Mouse (Mus musculus) midbrain, postnatal 0 days (tissue): ENCODE data around the gene Galnt14. TPM values are rescaled to one million over a fixed set of nuclear protein-coding genes. Genes with fewer than 3 reads are reported as not detected.

Experiments
- ATAC-seq: fragments of 200-750 bp; cut with Nextera tagmentation; 2 replicates; pipeline ENCODE4 v1.8.0; 2017; ENCODE audit warnings: moderate number of reproducible peaks, mild to moderate bottlenecking, moderate TSS enrichment, moderate library complexity; ENCODE audit not compliant: low FRiP score
- DNase-seq: peaks from one replicate; pipeline ENCODE4 v3.0.0-alpha.2; 2015; ENCODE audit warnings: low spot score
- H3K27ac ChIP-seq: fragments of 300-500 bp; sonication (generic); 2 replicates; pipeline ENCODE4 v1.5.1; 2014; ENCODE audit warnings: low read depth, mild to moderate bottlenecking, low read length, mixed read lengths
- H3K27me3 ChIP-seq: fragments of 300-500 bp; sonication (generic); 2 replicates; pipeline ENCODE4 v1.6.1; 2014; ENCODE audit warnings: low read length, control low read depth, mixed read lengths; ENCODE audit not compliant: insufficient read depth
- H3K36me3 ChIP-seq: fragments of 300-500 bp; sonication (generic); 2 replicates; pipeline ENCODE4 v1.6.1; 2014; ENCODE audit warnings: low read length, control low read depth, mixed read lengths; ENCODE audit not compliant: insufficient read depth
- H3K4me1 ChIP-seq: fragments of 300-500 bp; sonication (generic); 2 replicates; pipeline ENCODE4 v1.6.1; 2014; ENCODE audit warnings: mild to moderate bottlenecking, control low read depth, antibody characterized with exemption, low read length, mixed read lengths; ENCODE audit not compliant: insufficient read depth
- H3K4me2 ChIP-seq: fragments of 300-500 bp; sonication (generic); 2 replicates; pipeline ENCODE4 v1.6.1; 2014; ENCODE audit warnings: low read depth, mild to moderate bottlenecking, low read length, mixed read lengths; ENCODE audit not compliant: poor library complexity, severe bottlenecking
- H3K4me3 ChIP-seq: fragments of 300-500 bp; sonication (generic); 2 replicates; pipeline ENCODE4 v1.5.1; 2014; ENCODE audit warnings: low read depth, mild to moderate bottlenecking, low read length, moderate library complexity
- H3K9ac ChIP-seq: fragments of 300-500 bp; sonication (generic); replicated peaks from 2 replicates; pipeline ENCODE4 v1.6.1; 2014; ENCODE audit warnings: mild to moderate bottlenecking, low read length, moderate library complexity, mixed read lengths; ENCODE audit not compliant: poor library complexity, severe bottlenecking
- H3K9me3 ChIP-seq: fragments of 300-500 bp; sonication (generic); 2 replicates; pipeline ENCODE4 v1.6.1; 2016; ENCODE audit warnings: low read length, control low read depth
- CTCF ChIP-seq: IDR thresholded peaks from 2 replicates; pipeline ENCODE4 v1.5.1; 2016; ENCODE audit warnings: antibody characterized with exemption, mild to moderate bottlenecking
- WGBS: fragments of 180-500 bp; shearing (Covaris S2); extraction: QIAGEN DNeasy Blood & Tissue Kit; methylation state at CpG from one replicate; pipeline ENCODE4 v1.1.7; 2014; 5-methylcytosine and 5-hydroxymethylcytosine counted together
- polyA plus RNA-seq: library from polyadenylated mRNA; unstranded; fragments of >200 nt; fragmentation: Nextera tagmentation; extraction: Ambion mirVana; gene quantifications from 2 replicates; pipeline ENCODE4 v1.2.1, GENCODE M21; 2015
- total RNA-seq: library from RNA; depleted of rRNA; stranded (reverse); fragments of >200 nt; gene quantifications from 2 replicates; pipeline ENCODE4 v1.2.3, GENCODE M21; 2014

Galnt14 gene
- total and polyA plus RNA-seq, 2 experiments from 2014 or later, result 18.9 to 22.0 TPM

GRCm38 (mm10) chr17:73602552-73603478 lies 107.4 kb downstream of the Galnt14 start:
- no peak overlapping the region for H3K4me3 ChIP-seq
- ATAC-seq (no peak), DNase-seq (peak; percentile 45)
- WGBS, result 68% methylated on average over 5 of the region's 5 CpGs
- no peak overlapping the region for H3K4me2 ChIP-seq
- H3K36me3 ChIP-seq, result no peaks in the 10 kb centered on the region
- H3K9ac ChIP-seq, result no peak overlapping the region
- no peaks in the 10 kb centered on the region for H3K27me3 ChIP-seq
- H3K27ac ChIP-seq, result no peak overlapping the region
- no peak for TF ChIP-seq CTCF
- H3K4me1 ChIP-seq, result no peaks in the 10 kb centered on the region
- no peaks in the 10 kb centered on the region for H3K9me3 ChIP-seq

GRCm38 (mm10) chr17:73599923-73600322 lies 110.3 kb downstream of the Galnt14 start:
- Histone ChIP-seq H3K9me3 (no peaks in the 10 kb centered on the region), H3K27ac (no peak overlapping the region), H3K4me1 (no peaks in the 10 kb centered on the region), H3K36me3 (no peaks in the 10 kb centered on the region), H3K27me3 (no peaks in the 10 kb centered on the region), H3K4me3 (no peak overlapping the region), H3K4me2 (no peak overlapping the region), H3K9ac (no peak overlapping the region)
- ATAC-seq, result no peak
- 55% methylated on average over 6 of the region's 6 CpGs for WGBS
- TF ChIP-seq CTCF, result no peak
- peak; percentile 74 for DNase-seq

GRCm38 (mm10) chr17:73592081-73592480 lies 118.2 kb downstream of the Galnt14 start:
- ATAC-seq (no peak), DNase-seq (no peak)
- Histone ChIP-seq H3K4me1 (peaks cover 1% of the 10 kb centered on the region; the same call in 1 of the 2 replicates), H3K9ac (no peak overlapping the region), H3K27ac (no peak overlapping the region), H3K9me3 (no peaks in the 10 kb centered on the region), H3K4me3 (no peak overlapping the region), H3K36me3 (no peaks in the 10 kb centered on the region), H3K4me2 (no peak overlapping the region), H3K27me3 (no peaks in the 10 kb centered on the region)
- no peak for TF ChIP-seq CTCF
- 83% methylated on average over 2 of the region's 2 CpGs for WGBS

GRCm38 (mm10) chr17:73587573-73587972 lies 122.7 kb downstream of the Galnt14 start:
- Histone ChIP-seq H3K4me1 (peaks cover 6% of the 10 kb centered on the region; the same call in 1 of the 2 replicates), H3K36me3 (no peaks in the 10 kb centered on the region), H3K27me3 (no peaks in the 10 kb centered on the region), H3K4me2 (no peak overlapping the region), H3K27ac (no peak overlapping the region), H3K4me3 (no peak overlapping the region), H3K9me3 (no peaks in the 10 kb centered on the region), H3K9ac (no peak overlapping the region)
- WGBS, result 81% methylated on average over 6 of the region's 6 CpGs
- TF ChIP-seq CTCF, result no peak
- ATAC-seq, result no peak
- no peak for DNase-seq

- Histone ChIP-seq H3K36me3 (no peaks in the 10 kb centered on the region), H3K4me3 (no peak overlapping the region), H3K4me1 (no peaks in the 10 kb centered on the region), H3K9me3 (no peaks in the 10 kb centered on the region), H3K4me2 (no peak overlapping the region), H3K27me3 (no peaks in the 10 kb centered on the region), H3K9ac (no peak overlapping the region), H3K27ac (no peak overlapping the region)
- DNase-seq, result no peak
- ATAC-seq, result no peak
- TF ChIP-seq CTCF, result no peak
- WGBS, result 83% methylated on average over 1 of the region's 1 CpGs
Measured at GRCm38 (mm10) chr17:73574186-73574585, 136.1 kb downstream of the Galnt14 start.

- Histone ChIP-seq H3K4me3 (no peak overlapping the region), H3K9ac (no peak overlapping the region), H3K27me3 (no peaks in the 10 kb centered on the region), H3K9me3 (no peaks in the 10 kb centered on the region), H3K27ac (no peak overlapping the region), H3K36me3 (no peaks in the 10 kb centered on the region), H3K4me2 (no peak overlapping the region), H3K4me1 (no peaks in the 10 kb centered on the region)
- DNase-seq (no peak), ATAC-seq (no peak)
- WGBS, result 59% methylated on average over 5 of the region's 5 CpGs
- TF ChIP-seq CTCF, result no peak
Measured at GRCm38 (mm10) chr17:73572881-73573280, 137.4 kb downstream of the Galnt14 start.
